Mouse (Mus musculus): Measurements from ENCODE around the gene Nisch. TPM values are rescaled to one million over a fixed set of nuclear protein-coding genes. Genes with fewer than 3 reads are reported as not detected.

Gene Nisch
- 100 to 1,000 TPM; 185 to 197 TPM for total RNA-seq (2021)
- long read RNA-seq, experiment 1, full-length matches to known transcripts = 94 of 225 reads
- long read RNA-seq, experiment 1, partial matches to known transcripts = 67 of 225 reads
- long read RNA-seq, experiment 1, other reads (novel, unspliced or antisense) = 64 of 225 reads
- long read RNA-seq, experiment 2, full-length matches to known transcripts = 77 of 253 reads
- long read RNA-seq, experiment 2, partial matches to known transcripts = 63 of 253 reads
- long read RNA-seq, experiment 2, other reads (novel, unspliced or antisense) = 113 of 253 reads

DNA sequence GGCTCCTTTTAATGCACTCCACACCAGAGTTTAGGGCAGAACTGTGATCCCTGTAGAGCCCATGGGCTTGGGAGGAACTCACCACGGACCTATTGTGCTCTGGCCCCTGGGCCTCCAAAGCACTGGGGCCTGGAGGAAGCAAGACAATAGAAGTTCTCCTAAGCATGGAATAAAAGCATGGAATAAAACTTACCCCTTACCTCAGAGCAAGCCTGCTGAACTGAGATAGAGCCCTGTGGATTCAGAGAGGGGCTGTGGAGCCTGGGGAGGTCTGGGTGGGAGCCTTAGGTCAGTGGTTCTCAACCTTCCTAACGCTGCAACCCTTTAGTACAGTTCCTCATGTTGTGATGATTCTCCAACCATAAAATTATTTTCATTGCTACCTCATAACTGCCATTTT, at the start of gene Nisch:
Gene Nisch, minus strand, starts transcription at position 101 of the 400 bp plus-strand sequence.
- no peak for DNase-seq
- intact Hi-C loops (cut with DNase I) = loop anchor here (5.0 kb wide), 1 partner anchor 35 kb away; the partner anchor contains the start of genes Bap1 and Phf7

DNA sequence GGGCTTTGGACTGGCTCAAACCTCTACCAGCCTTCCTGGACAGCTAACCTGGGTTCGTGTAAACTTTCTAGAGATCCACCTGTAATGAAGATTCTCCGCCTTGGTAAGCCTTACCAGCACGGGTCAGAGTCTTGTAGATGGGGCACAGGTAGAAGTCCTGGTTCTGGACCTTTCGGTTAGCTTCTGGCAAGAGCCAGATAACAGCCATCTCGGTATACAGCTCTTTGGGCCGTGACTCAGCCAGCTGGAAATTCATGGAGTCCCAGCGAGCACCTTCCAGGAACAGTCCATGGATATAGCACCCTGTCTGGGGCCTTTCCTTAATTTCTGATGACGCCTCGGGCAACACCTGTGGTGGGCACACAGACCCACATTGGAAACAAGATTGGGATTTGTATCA, 44.2 kb upstream of the Nisch start:
- DNase-seq = no peak
- intact Hi-C loops (cut with DNase I) = no loop called here

DNA sequence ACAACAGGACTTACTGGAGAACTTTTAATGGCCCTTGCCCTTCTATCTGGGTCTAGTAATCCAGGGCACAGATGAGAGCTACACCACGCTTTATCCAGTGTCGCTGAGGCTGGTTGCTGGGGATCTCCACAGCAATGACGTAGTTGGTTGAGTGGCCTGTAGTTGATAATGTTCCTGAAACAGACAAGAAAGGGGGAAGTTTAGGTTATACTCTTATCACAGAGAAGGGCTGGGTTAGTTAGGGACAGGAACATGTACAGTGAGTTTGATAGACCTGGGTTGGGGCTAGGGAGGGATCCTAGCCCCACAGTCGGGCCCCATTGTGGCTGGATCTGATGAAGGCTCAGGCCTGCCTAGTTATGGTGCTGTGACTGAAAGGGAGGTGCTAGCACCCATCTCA, 43.6 kb upstream of the Nisch start:
- DNase-seq = no peak
- intact Hi-C loops (cut with DNase I) = no loop called here

GRCm38 (mm10) chr14:31258476-31259050, 41.8 kb upstream of the Nisch start:
- DNase-seq = no peak
- intact Hi-C loops (cut with DNase I) = no loop called here

DNA sequence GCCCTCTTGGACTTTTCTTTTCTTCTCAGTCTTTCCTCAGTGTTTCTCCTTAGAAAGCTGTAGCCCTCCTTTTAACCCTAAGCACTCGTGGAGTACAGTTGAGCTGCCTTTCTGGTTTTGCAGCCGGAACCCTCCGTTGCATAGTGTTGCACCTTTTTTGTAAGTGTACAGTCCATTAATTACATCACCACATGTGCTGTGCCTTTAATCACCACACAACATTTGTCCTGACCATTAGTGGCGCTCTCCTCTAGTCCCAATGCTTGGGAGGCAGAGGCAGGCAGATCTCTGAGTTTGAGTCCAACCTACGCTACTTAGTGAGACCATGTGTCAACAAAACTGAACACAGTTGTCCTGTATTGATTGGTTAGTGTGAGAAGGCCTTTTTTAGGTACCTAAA, 35.3 kb upstream of the Nisch start:
- no peak for DNase-seq
- intact Hi-C loops (cut with DNase I) = loop anchor here (5.0 kb wide), 1 partner anchor 35 kb away; the partner anchor contains the start of genes Nisch and Sema3g

GRCm38 (mm10) chr14:31251626-31252025, 34.9 kb upstream of the Nisch start:
- intact Hi-C loops (cut with DNase I) = loop anchor here (5.0 kb wide), 1 partner anchor 34 kb away; the partner anchor contains the start of genes Nisch and Sema3g
- no peak for DNase-seq

- intact Hi-C loops (cut with DNase I) = loop anchor here (5.0 kb wide), 1 partner anchor 34 kb away; the partner anchor contains the start of genes Nisch and Sema3g
- DNase-seq = peak; percentile 97 to 99
Observed at GRCm38 (mm10) chr14:31251084-31251604, 34.4 kb upstream of the Nisch start, which contains the start of the genes Phf7 and Bap1. Gene Phf7 (minus strand): TSS chr14:31251317. Gene Bap1 (plus strand): TSS chr14:31251450.

DNA sequence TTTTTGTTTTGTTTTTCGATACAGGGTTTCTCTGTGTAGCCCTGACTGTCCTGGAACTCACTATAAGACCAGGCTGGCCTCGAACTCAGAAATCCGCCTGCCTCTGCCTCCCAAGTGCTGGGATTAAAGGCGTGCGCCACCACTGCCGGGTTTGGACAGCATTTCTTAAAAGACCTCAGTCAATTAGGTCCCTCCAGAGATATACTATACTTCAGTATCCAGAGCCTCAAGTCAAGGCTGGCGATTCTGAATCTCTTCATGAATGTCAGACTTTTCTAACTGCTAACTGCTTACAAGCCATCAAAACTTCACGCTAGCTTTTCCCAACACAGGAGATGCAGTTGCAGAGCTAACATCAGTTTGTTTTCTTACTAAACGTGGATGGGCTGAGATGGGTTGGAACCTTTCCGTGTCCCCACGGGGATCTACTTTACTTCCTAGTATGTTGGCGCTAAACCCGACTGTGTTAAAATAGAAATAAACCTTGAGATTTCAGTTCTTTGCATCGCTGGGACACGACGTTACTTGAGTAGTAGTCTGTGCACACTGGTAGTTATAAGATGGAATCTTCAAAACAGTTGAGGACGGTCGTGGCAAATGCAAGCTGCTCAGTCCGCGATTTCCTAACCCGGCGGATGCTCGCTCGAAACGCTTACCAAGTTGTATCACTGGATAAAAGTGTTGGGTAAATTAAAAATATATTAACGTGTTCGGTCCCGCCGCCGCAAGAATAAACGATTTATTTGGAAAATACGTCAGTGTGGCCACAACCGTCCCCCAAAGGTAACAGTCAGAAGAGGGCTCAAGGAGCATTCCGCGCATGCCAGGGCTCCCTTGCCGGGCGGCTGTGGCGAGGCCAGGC, 33.7 kb upstream of the Nisch start:
- intact Hi-C loops (cut with DNase I) = loop anchor here (5.0 kb wide), 1 partner anchor 33 kb away; the partner anchor contains the start of genes Nisch and Sema3g
- no peak for DNase-seq

GRCm38 (mm10) chr14:31248396-31248795, 31.6 kb upstream of the Nisch start:
- intact Hi-C loops (cut with DNase I) = no loop called here

GRCm38 (mm10) chr14:31245946-31246345, 29.2 kb upstream of the Nisch start:
- no peak for DNase-seq
- intact Hi-C loops (cut with DNase I) = no loop called here

More at GRCm38 (mm10) chr14:31248396-31248795, 31.6 kb upstream of the Nisch start:
- no peak for DNase-seq

DNA sequence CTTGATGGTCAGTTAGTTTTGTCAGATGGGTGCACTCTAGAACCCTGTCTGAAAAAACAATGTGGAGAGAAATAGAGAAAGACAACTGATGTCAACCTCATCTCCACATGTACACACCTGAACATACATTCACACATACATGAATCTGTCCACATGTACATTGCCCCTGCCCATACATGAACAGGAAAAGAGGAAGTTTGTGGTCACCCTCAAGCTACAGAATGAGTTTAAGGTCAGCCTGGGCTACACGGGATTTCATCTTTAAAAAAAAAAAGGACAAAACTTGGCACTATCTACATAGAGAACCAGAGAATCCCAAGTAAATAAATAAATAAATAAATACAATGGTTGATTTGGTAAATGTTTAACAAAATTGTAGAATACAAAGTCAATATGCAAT, 28.0 kb upstream of the Nisch start:
- intact Hi-C loops (cut with DNase I) = no loop called here

DNA sequence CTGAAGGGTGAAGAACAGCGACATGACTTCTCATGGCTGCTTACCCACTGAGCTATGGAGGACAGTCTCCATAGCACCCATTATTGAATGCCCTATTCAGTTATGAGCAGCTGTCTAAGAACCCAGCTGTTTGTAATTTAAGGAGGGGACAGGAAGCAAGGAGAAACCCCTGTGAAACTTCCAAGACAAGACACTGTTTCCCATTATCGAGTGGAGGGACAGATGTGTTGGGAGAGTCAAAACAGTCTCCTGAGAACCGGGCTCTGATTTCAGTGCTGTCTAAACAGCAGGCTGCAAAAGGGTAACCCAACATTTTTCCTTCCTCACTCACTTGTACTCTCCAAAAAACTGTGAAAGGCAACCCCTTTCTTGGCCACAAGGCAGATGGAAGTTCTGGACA, 23.8 kb upstream of the Nisch start:
- DNase-seq = no peak
- intact Hi-C loops (cut with DNase I) = no loop called here

More for the DNA sequence above, 28.0 kb upstream of the Nisch start:
- DNase-seq = no peak

- intact Hi-C loops (cut with DNase I) = no loop called here
- peak; percentile 67 for DNase-seq
Observed at GRCm38 (mm10) chr14:31237101-31237882, 20.5 kb upstream of the Nisch start.

DNA sequence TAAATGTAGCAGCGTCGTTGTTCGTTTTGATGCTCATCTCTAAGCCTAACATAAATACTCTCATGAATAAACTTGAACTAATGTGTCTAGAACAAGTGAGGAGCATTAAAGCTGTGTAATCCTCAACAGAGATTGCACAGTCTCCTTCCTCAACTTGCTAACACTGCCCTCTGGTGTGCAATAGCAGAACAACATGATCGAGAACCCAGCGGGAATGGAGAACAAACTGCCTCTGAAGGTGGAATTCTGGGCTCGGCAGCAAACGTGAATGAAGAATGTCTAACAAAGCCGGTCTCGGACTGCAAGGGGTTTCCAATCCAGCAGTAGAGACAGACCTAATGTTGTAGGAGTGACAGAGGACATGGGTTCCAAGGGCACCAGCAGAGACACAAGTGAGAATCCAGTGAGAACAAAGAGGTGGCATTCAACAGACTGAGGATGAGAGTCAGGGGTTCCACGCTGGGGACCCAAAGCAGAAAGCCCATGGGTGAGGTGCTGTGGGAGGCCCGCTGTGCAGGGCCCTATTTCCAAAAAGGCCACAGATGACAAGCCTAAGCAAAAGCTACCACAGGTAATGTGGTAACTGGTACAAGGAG, 17.3 kb upstream of the Nisch start:
- intact Hi-C loops (cut with DNase I) = loop anchor here (1.0 kb wide), 1 partner anchor 19 kb away; no protein-coding TSS in a partner anchor
- peak; percentile 83 to 92 for DNase-seq

DNA sequence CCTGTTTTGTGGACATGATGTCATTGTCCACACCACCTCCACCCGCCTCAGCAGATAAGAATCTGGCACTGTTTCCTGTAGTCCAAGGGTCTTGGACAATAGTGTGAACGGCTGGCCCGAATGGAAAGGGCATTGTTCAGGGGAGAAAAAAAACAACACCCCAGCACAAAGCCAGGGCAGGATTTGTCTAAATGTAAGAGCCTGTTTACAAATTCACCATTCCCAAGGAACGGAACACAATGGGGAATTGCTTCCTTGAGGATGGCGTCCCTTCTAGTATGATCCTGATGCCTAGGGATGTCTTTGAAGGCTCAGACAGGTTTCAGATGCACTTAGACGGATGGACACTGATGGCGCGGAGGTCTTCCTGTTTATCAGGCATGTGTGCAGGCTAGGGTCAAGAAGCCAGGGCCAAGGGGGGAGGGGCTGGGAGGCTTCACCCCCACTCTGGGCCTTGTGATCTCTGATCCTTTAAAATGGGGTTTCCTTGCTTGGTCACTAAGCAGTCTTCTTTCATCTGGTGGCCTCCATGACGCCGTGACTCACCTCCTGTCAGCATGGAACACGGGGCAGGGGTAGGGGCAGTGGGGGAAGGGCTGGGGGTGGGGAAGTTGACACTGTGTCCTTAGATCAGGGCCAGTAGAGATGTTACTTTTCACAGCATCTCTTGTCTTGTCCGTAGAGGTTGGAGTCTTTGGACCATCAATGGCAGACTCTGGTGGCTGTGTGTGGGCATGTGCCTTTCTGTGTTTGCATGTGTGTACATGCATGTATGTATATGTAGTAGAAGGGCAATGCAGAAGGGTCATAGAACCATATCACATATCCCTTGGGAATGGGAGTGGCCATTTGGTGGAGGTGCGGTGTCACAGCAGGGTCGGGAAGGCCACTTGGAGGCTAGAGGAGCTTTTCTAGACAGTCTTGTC, 16.6 kb upstream of the Nisch start:
- intact Hi-C loops (cut with DNase I) = loop anchor here (1.0 kb wide), 1 partner anchor 18 kb away; no protein-coding TSS in a partner anchor
- peak in 1 of 2 experiments; percentile 40 for DNase-seq

GRCm38 (mm10) chr14:31232404-31233069, 15.8 kb upstream of the Nisch start:
- intact Hi-C loops (cut with DNase I) = loop anchor here (1.0 kb wide), 1 partner anchor 17 kb away; no protein-coding TSS in a partner anchor
- DNase-seq = no peak

DNA sequence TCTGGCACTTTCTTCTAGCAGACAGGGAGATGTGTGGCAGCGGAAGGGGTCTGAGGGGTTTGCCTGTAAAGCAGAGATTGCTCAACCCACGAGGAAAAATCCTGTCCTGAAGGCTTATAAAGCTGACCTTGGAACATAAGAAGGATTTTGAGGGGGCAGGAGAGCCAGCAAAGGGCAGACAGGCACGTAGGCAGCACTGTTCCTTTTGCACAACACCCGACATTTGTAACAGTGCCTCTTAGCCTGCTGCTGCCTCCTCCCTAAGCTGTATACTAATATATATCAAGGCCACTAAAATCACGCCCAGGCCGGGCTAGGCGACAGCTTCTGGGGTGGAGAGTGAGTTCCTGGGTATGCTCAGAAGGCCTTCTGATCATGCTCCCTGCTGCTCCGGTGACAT, 13.7 kb upstream of the Nisch start:
- no peak for DNase-seq
- intact Hi-C loops (cut with DNase I) = no loop called here

Measured in heart, postnatal 14 days (tissue).